Mouse (Mus musculus) liver, postnatal 0 days (tissue): ENCODE measurements around the gene Myl10.

Source experiments
- CTCF ChIP-seq: sonication (generic); IDR thresholded peaks from 2 replicates; pipeline ENCODE4 v1.5.1; 2016; ENCODE audit warnings: antibody characterized with exemption, low read depth
- EP300 ChIP-seq: IDR thresholded peaks from 2 replicates; pipeline ENCODE4 v1.6.1; 2016; ENCODE audit warnings: antibody characterized with exemption, low read depth, mild to moderate bottlenecking

GRCm38 (mm10) chr5:136716696-136717572, 24.0 kb downstream of the Myl10 start:
- TF ChIP-seq CTCF (no peak), EP300 (no peak)
